Mouse (Mus musculus) midbrain, embryonic 11.5 days (tissue): Measurements from ENCODE around the gene Serpinb9b. TPM values are rescaled to one million over a fixed set of nuclear protein-coding genes. Genes with fewer than 3 reads are reported as not detected.
A peak's percentile ranks its signal among the peaks of the same experiment; 100 is the strongest.

Experiments used
- ATAC-seq: fragments of 200-750 bp; cut with Nextera tagmentation; 2 replicates; pipeline ENCODE4 v1.8.0; 2017; ENCODE audit warnings: moderate TSS enrichment, moderate library complexity; ENCODE audit not compliant: low FRiP score
- DNase-seq: peaks from one replicate; pipeline ENCODE4 v3.0.0; 2015; ENCODE audit warnings: low spot score; ENCODE audit errors: missing footprints
- H3K27ac ChIP-seq: fragments of 300-500 bp; sonication (generic); 2 replicates; pipeline ENCODE4 v1.5.1; 2014; ENCODE audit warnings: low read depth, low read length
- H3K27me3 ChIP-seq: fragments of 300-500 bp; sonication (generic); 2 replicates; pipeline ENCODE4 v1.6.1; 2014; ENCODE audit warnings: mild to moderate bottlenecking, low read length, moderate library complexity, mixed read lengths; ENCODE audit not compliant: control insufficient read depth, insufficient read depth
- H3K36me3 ChIP-seq: fragments of 300-500 bp; sonication (generic); 2 replicates; pipeline ENCODE4 v1.6.1; 2014; ENCODE audit warnings: mild to moderate bottlenecking, low read length, moderate library complexity, mixed read lengths; ENCODE audit not compliant: control insufficient read depth, insufficient read depth
- H3K4me1 ChIP-seq: fragments of 300-500 bp; sonication (generic); 2 replicates; pipeline ENCODE4 v1.6.1; 2014; ENCODE audit warnings: low read length; ENCODE audit not compliant: control insufficient read depth, insufficient read depth
- H3K4me2 ChIP-seq: fragments of 300-500 bp; sonication (generic); 2 replicates; pipeline ENCODE4 v1.6.1; 2014; ENCODE audit warnings: mild to moderate bottlenecking, moderate library complexity
- H3K4me3 ChIP-seq: fragments of 300-500 bp; sonication (generic); 2 replicates; pipeline ENCODE4 v1.5.1; 2014; ENCODE audit warnings: low read depth, low read length
- H3K9ac ChIP-seq: fragments of 300-500 bp; sonication (generic); 2 replicates; pipeline ENCODE4 v1.6.1; 2014; ENCODE audit warnings: low read length
- H3K9me3 ChIP-seq: fragments of 300-500 bp; sonication (generic); 2 replicates; pipeline ENCODE4 v1.6.1; 2016; ENCODE audit warnings: low read length; ENCODE audit not compliant: control insufficient read depth
- WGBS: fragments of 180-500 bp; shearing (Covaris S2); extraction: QIAGEN DNeasy Blood & Tissue Kit; methylation state at CpG from one replicate; pipeline ENCODE4 v1.1.7; 2014; 5-methylcytosine and 5-hydroxymethylcytosine counted together
- polyA plus RNA-seq: library from polyadenylated mRNA; unstranded; fragments of >200 nt; fragmentation: Nextera tagmentation; extraction: Ambion mirVana; gene quantifications from 2 replicates; pipeline ENCODE4 v1.2.1, GENCODE M21; 2014

Serpinb9b gene
- polyA plus RNA-seq, 1 experiment from 2014 or later = 0.12 TPM

GRCm38 (mm10) chr13:33004414-33005105 lies 22.7 kb upstream of the Serpinb9b start:
- DNase-seq (peak; percentile 88), ATAC-seq (peak; percentile 82)
- Histone ChIP-seq H3K4me1 (0 out of 2 replicates have a peak, but pooled peaks cover 3% of the 10 kb centered on the region), H3K4me2 (peak overlapping the region; percentile 36), H3K27me3 (no peaks in the 10 kb centered on the region), H3K9me3 (no peaks in the 10 kb centered on the region), H3K4me3 (no peak overlapping the region; the same call in 1 of the 2 replicates), H3K36me3 (no peaks in the 10 kb centered on the region), H3K9ac (peak overlapping the region; percentile 44), H3K27ac (no peak overlapping the region)
- WGBS = 20% methylated on average over 12 of the region's 12 CpGs

- Histone ChIP-seq H3K9ac (no peak overlapping the region), H3K4me2 (no peak overlapping the region), H3K27me3 (no peaks in the 10 kb centered on the region), H3K4me3 (no peak overlapping the region), H3K27ac (no peak overlapping the region), H3K9me3 (no peaks in the 10 kb centered on the region), H3K36me3 (no peaks in the 10 kb centered on the region), H3K4me1 (0 out of 2 replicates have a peak, but pooled peaks cover 3% of the 10 kb centered on the region)
- 73% methylated on average over 2 of the region's 2 CpGs for WGBS
- DNase-seq (no peak), ATAC-seq (no peak)
Observed at GRCm38 (mm10) chr13:33005501-33006075, 21.6 kb upstream of the Serpinb9b start.

- ATAC-seq = no peak
- 85% methylated on average over 3 of the region's 3 CpGs for WGBS
Observed at GRCm38 (mm10) chr13:33006555-33006954, 20.7 kb upstream of the Serpinb9b start.

GRCm38 (mm10) chr13:33012395-33012794 lies 14.8 kb upstream of the Serpinb9b start:
- Histone ChIP-seq H3K36me3 (no peaks in the 10 kb centered on the region), H3K9ac (no peak overlapping the region), H3K4me1 (no peaks in the 10 kb centered on the region), H3K4me2 (no peak overlapping the region), H3K9me3 (no peaks in the 10 kb centered on the region), H3K4me3 (no peak overlapping the region), H3K27me3 (no peaks in the 10 kb centered on the region), H3K27ac (no peak overlapping the region)
- 83% methylated on average over 1 of the region's 1 CpGs for WGBS
- no peak for DNase-seq
- no peak for ATAC-seq

More at GRCm38 (mm10) chr13:33006555-33006954, 20.7 kb upstream of the Serpinb9b start:
- H3K9me3 ChIP-seq = no peaks in the 10 kb centered on the region
- H3K4me1 ChIP-seq = 0 out of 2 replicates have a peak, but pooled peaks cover 3% of the 10 kb centered on the region
- no peaks in the 10 kb centered on the region for H3K36me3 ChIP-seq
- no peak overlapping the region for H3K4me2 ChIP-seq
- H3K4me3 ChIP-seq = no peak overlapping the region
- H3K27me3 ChIP-seq = no peaks in the 10 kb centered on the region
- H3K9ac ChIP-seq = no peak overlapping the region
- H3K27ac ChIP-seq = no peak overlapping the region
- no peak for DNase-seq

GRCm38 (mm10) chr13:33013271-33013670 lies 13.9 kb upstream of the Serpinb9b start:
- WGBS = 84% methylated on average over 2 of the region's 2 CpGs
- no peak for ATAC-seq

GRCm38 (mm10) chr13:33022371-33022770 lies 4.8 kb upstream of the Serpinb9b start:
- no peak for ATAC-seq
- H3K27me3 ChIP-seq = no peaks in the 10 kb centered on the region

More at GRCm38 (mm10) chr13:33013271-33013670, 13.9 kb upstream of the Serpinb9b start:
- Histone ChIP-seq H3K9ac (no peak overlapping the region), H3K27ac (no peak overlapping the region), H3K4me2 (no peak overlapping the region), H3K4me3 (no peak overlapping the region), H3K27me3 (no peaks in the 10 kb centered on the region), H3K4me1 (no peaks in the 10 kb centered on the region), H3K36me3 (no peaks in the 10 kb centered on the region), H3K9me3 (no peaks in the 10 kb centered on the region)
- DNase-seq = no peak

GRCm38 (mm10) chr13:33026427-33027057 lies 674 bp upstream of the Serpinb9b start:
- H3K36me3 ChIP-seq = no peaks in the 10 kb centered on the region

More at GRCm38 (mm10) chr13:33022371-33022770, 4.8 kb upstream of the Serpinb9b start:
- WGBS = 84% methylated on average over 1 of the region's 1 CpGs
- DNase-seq = no peak
- Histone ChIP-seq H3K4me1 (no peaks in the 10 kb centered on the region), H3K9ac (no peak overlapping the region), H3K4me3 (no peak overlapping the region), H3K4me2 (no peak overlapping the region), H3K27ac (no peak overlapping the region), H3K9me3 (no peaks in the 10 kb centered on the region; the same call in 1 of the 2 replicates), H3K36me3 (no peaks in the 10 kb centered on the region)

GRCm38 (mm10) chr13:33028146-33028545 lies 930 bp downstream of the Serpinb9b start:
- no peak for ATAC-seq
- 56% methylated on average over 2 of the region's 2 CpGs for WGBS
- no peak overlapping the region for H3K4me2 ChIP-seq

More at GRCm38 (mm10) chr13:33026427-33027057, 674 bp upstream of the Serpinb9b start:
- DNase-seq (no peak), ATAC-seq (no peak)
- 83% methylated on average over 1 of the region's 1 CpGs for WGBS
- no peaks in the 10 kb centered on the region for H3K27me3 ChIP-seq
- no peak overlapping the region for H3K4me2 ChIP-seq
- no peak overlapping the region for H3K27ac ChIP-seq
- no peak overlapping the region for H3K9ac ChIP-seq
- no peaks in the 10 kb centered on the region for H3K4me1 ChIP-seq
- no peak overlapping the region for H3K4me3 ChIP-seq
- H3K9me3 ChIP-seq = no peaks in the 10 kb centered on the region

GRCm38 (mm10) chr13:33028550-33028949 lies 1.3 kb downstream of the Serpinb9b start:
- Histone ChIP-seq H3K4me2 (no peak overlapping the region), H3K27me3 (no peaks in the 10 kb centered on the region), H3K9me3 (no peaks in the 10 kb centered on the region), H3K9ac (no peak overlapping the region), H3K4me1 (no peaks in the 10 kb centered on the region), H3K4me3 (no peak overlapping the region), H3K27ac (no peak overlapping the region), H3K36me3 (no peaks in the 10 kb centered on the region)
- WGBS = 79% methylated on average over 2 of the region's 2 CpGs
- ATAC-seq (no peak), DNase-seq (no peak)

More at GRCm38 (mm10) chr13:33028146-33028545, 930 bp downstream of the Serpinb9b start:
- H3K9me3 ChIP-seq = no peaks in the 10 kb centered on the region
- no peak overlapping the region for H3K9ac ChIP-seq
- no peak for DNase-seq
- H3K27ac ChIP-seq = no peak overlapping the region
- no peaks in the 10 kb centered on the region for H3K36me3 ChIP-seq
- no peak overlapping the region for H3K4me3 ChIP-seq
- no peaks in the 10 kb centered on the region for H3K27me3 ChIP-seq
- no peaks in the 10 kb centered on the region for H3K4me1 ChIP-seq
